Mouse (Mus musculus): ENCODE measurements around the gene Sh3pxd2a.
A peak's percentile ranks its signal among the peaks of the same experiment; 100 is the strongest.

The Sh3pxd2a gene

DNA sequence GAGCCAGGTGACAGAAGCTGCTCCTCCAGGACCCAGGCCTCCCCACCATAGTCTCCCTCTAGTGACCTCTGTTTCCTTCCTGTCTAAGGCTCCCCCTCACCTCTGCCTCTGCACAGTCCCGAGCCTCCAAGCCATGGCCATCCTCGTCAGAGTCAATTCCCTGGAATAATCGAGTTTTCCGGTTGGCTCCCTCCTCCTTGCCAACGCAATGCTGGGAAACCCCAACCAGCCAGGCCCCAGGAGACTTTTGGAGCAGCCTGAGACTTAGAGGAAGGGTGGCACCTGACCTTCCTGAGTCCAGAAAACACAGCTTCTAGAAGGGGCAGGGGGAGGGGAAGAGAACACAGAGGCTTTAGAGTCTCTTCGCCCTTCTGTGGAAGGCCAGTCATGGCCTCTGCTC lies 213.3 kb downstream of the Sh3pxd2a start:
- Histone ChIP-seq H3K9me3 (ENCODE audit: low read length) (no peaks in the 10 kb centered on the region), H3K27me3 (ENCODE audit: insufficient read depth, low read length) (peaks cover 38% of the 10 kb centered on the region), H3K36me3 (ENCODE audit: insufficient read depth, low read length) (peaks cover 17% of the 10 kb centered on the region), H3K4me3 (replicated peaks; ENCODE audit: low read length) (no peak overlapping the region), H3K4me1 (replicated peaks; ENCODE audit: low read depth, low read length) (peaks cover 64% of the 10 kb centered on the region)
- TF ChIP-seq CTCF (conservative IDR thresholded peaks at IDR 0.05; ENCODE audit: low read length) (no peak), POU5F1 (IDR thresholded peaks at IDR 0.05; ENCODE audit: borderline replicate concordance, low read length) (no peak), NANOG (IDR thresholded peaks at IDR 0.05; ENCODE audit: borderline replicate concordance, low read length) (no peak)

DNA sequence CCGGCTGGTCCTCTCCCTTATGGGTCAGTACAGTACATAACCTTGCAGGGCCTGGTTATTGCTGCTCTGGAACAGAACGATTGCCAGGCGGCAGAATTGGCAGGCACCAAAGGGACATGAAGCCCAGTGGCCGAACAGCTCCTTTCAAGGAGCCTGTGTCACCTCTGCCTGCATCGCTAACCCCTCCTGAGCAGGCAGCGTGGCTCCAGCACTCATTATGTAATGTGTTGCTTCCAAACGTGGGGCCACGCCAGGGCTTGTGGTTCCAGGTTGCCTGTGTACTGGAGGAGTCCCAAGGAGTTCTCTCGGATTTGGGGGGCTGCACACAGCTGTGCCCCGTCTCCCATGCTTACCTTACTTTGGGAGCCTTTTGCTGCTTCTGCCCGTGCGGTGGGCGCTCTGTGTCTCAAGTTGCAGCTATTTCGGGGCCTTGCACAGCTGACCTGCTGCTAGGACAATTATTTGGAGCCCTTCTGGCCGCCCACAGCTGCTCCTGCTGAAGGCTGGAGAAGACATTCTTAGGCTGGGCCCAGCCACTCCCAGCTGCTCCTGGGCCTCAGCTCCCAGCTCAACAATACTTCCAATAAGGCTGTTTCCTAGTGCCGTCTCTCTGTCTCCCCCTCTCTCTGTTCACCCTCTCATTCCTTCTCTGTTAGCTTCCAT lies 215.2 kb downstream of the Sh3pxd2a start:
- H3K36me3 ChIP-seq (ENCODE audit: insufficient read depth, low read length): peaks cover 16% of the 10 kb centered on the region
- H3K27me3 ChIP-seq (ENCODE audit: insufficient read depth, low read length): peaks cover 32% of the 10 kb centered on the region
- peak overlapping the region; percentile 37; the same call in 1 of the 2 replicates for H3K4me3 ChIP-seq (replicated peaks; ENCODE audit: low read length)
- H3K9me3 ChIP-seq (ENCODE audit: low read length): no peaks in the 10 kb centered on the region
- H3K4me1 ChIP-seq (replicated peaks; ENCODE audit: low read depth, low read length): peaks cover 61% of the 10 kb centered on the region
- TF ChIP-seq NANOG (IDR thresholded peaks at IDR 0.05; ENCODE audit: borderline replicate concordance, low read length) (no peak), CTCF (conservative IDR thresholded peaks at IDR 0.05; ENCODE audit: low read length) (no peak), POU5F1 (IDR thresholded peaks at IDR 0.05; ENCODE audit: borderline replicate concordance, low read length) (no peak)

- Histone ChIP-seq H3K4me1 (replicated peaks; ENCODE audit: low read depth, low read length) (peaks cover 63% of the 10 kb centered on the region), H3K9me3 (ENCODE audit: low read length) (no peaks in the 10 kb centered on the region), H3K27me3 (ENCODE audit: insufficient read depth, low read length) (peaks cover 25% of the 10 kb centered on the region), H3K36me3 (ENCODE audit: insufficient read depth, low read length) (peaks cover 18% of the 10 kb centered on the region), H3K4me3 (replicated peaks; ENCODE audit: low read length) (no peak overlapping the region; the same call in 1 of the 2 replicates)
- TF ChIP-seq NANOG (IDR thresholded peaks at IDR 0.05; ENCODE audit: borderline replicate concordance, low read length) (no peak), POU5F1 (IDR thresholded peaks at IDR 0.05; ENCODE audit: borderline replicate concordance, low read length) (no peak), CTCF (conservative IDR thresholded peaks at IDR 0.05; ENCODE audit: low read length) (no peak)
Observed at GRCm38 (mm10) chr19:47248296-47248695, 215.9 kb downstream of the Sh3pxd2a start.

GRCm38 (mm10) chr19:47247791-47248190 lies 216.4 kb downstream of the Sh3pxd2a start:
- TF ChIP-seq POU5F1 (IDR thresholded peaks at IDR 0.05; ENCODE audit: borderline replicate concordance, low read length) (no peak), CTCF (conservative IDR thresholded peaks at IDR 0.05; ENCODE audit: low read length) (no peak), NANOG (IDR thresholded peaks at IDR 0.05; ENCODE audit: borderline replicate concordance, low read length) (no peak)
- Histone ChIP-seq H3K9me3 (ENCODE audit: low read length) (no peaks in the 10 kb centered on the region), H3K36me3 (ENCODE audit: insufficient read depth, low read length) (peaks cover 18% of the 10 kb centered on the region), H3K4me3 (replicated peaks; ENCODE audit: low read length) (0 out of 2 replicates have a peak overlapping the region, but pooled peaks have one; percentile 7), H3K4me1 (replicated peaks; ENCODE audit: low read depth, low read length) (peaks cover 68% of the 10 kb centered on the region), H3K27me3 (ENCODE audit: insufficient read depth, low read length) (peaks cover 22% of the 10 kb centered on the region)

DNA sequence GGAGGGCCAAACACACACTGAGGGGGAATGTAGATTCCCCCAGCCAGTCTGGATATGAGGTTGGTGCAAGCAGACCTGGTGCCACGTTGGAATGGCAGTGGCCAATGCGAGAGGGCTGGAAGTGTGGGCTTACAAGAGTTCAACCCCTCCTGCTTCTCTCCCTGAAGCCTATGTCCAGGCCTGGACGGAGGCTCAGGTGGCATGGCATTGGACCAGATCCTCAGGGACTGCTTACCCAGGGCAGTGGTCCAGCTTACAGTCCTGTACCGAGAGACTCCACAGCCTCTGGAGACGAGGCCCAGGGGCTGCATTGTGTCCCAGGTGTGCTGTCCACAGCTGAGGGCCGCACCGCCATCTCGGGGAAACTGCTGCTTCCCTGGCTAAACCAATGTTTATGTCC lies 218.7 kb downstream of the Sh3pxd2a start:
- Histone ChIP-seq H3K4me3 (replicated peaks; ENCODE audit: low read length) (no peak overlapping the region), H3K36me3 (ENCODE audit: insufficient read depth, low read length) (peaks cover 33% of the 10 kb centered on the region), H3K9me3 (ENCODE audit: low read length) (no peaks in the 10 kb centered on the region), H3K4me1 (replicated peaks; ENCODE audit: low read depth, low read length) (peaks cover 72% of the 10 kb centered on the region), H3K27me3 (ENCODE audit: insufficient read depth, low read length) (no peaks in the 10 kb centered on the region)
- TF ChIP-seq NANOG (IDR thresholded peaks at IDR 0.05; ENCODE audit: borderline replicate concordance, low read length) (no peak), POU5F1 (IDR thresholded peaks at IDR 0.05; ENCODE audit: borderline replicate concordance, low read length) (no peak), CTCF (conservative IDR thresholded peaks at IDR 0.05; ENCODE audit: low read length) (no peak)

GRCm38 (mm10) chr19:47242227-47242626 lies 222.0 kb downstream of the Sh3pxd2a start:
- Histone ChIP-seq H3K27me3 (ENCODE audit: insufficient read depth, low read length) (no peaks in the 10 kb centered on the region), H3K4me3 (replicated peaks; ENCODE audit: low read length) (no peak overlapping the region), H3K4me1 (replicated peaks; ENCODE audit: low read depth, low read length) (peaks cover 65% of the 10 kb centered on the region), H3K36me3 (ENCODE audit: insufficient read depth, low read length) (peaks cover 31% of the 10 kb centered on the region), H3K9me3 (ENCODE audit: low read length) (no peaks in the 10 kb centered on the region)
- TF ChIP-seq POU5F1 (IDR thresholded peaks at IDR 0.05; ENCODE audit: borderline replicate concordance, low read length) (no peak), NANOG (IDR thresholded peaks at IDR 0.05; ENCODE audit: borderline replicate concordance, low read length) (no peak), CTCF (conservative IDR thresholded peaks at IDR 0.05; ENCODE audit: low read length) (no peak)

GRCm38 (mm10) chr19:47240957-47241356 lies 223.2 kb downstream of the Sh3pxd2a start:
- H3K4me1 ChIP-seq (replicated peaks; ENCODE audit: low read depth, low read length): peaks cover 54% of the 10 kb centered on the region
- H3K9me3 ChIP-seq (ENCODE audit: low read length): no peaks in the 10 kb centered on the region
- peaks cover 20% of the 10 kb centered on the region for H3K36me3 ChIP-seq (ENCODE audit: insufficient read depth, low read length)
- TF ChIP-seq POU5F1 (IDR thresholded peaks at IDR 0.05; ENCODE audit: borderline replicate concordance, low read length) (no peak), CTCF (conservative IDR thresholded peaks at IDR 0.05; ENCODE audit: low read length) (no peak), NANOG (IDR thresholded peaks at IDR 0.05; ENCODE audit: borderline replicate concordance, low read length) (no peak)
- peak overlapping the region; percentile 85 for H3K4me3 ChIP-seq (replicated peaks; ENCODE audit: low read length)
- no peaks in the 10 kb centered on the region for H3K27me3 ChIP-seq (ENCODE audit: insufficient read depth, low read length)

GRCm38 (mm10) chr19:47240076-47240475 lies 224.1 kb downstream of the Sh3pxd2a start:
- peaks cover 20% of the 10 kb centered on the region for H3K36me3 ChIP-seq (ENCODE audit: insufficient read depth, low read length)
- peak overlapping the region; percentile 85 for H3K4me3 ChIP-seq (replicated peaks; ENCODE audit: low read length)
- TF ChIP-seq NANOG (IDR thresholded peaks at IDR 0.05; ENCODE audit: borderline replicate concordance, low read length) (no peak), POU5F1 (IDR thresholded peaks at IDR 0.05; ENCODE audit: borderline replicate concordance, low read length) (no peak), CTCF (conservative IDR thresholded peaks at IDR 0.05; ENCODE audit: low read length) (no peak)
- no peaks in the 10 kb centered on the region for H3K27me3 ChIP-seq (ENCODE audit: insufficient read depth, low read length)
- peaks cover 62% of the 10 kb centered on the region for H3K4me1 ChIP-seq (replicated peaks; ENCODE audit: low read depth, low read length)
- H3K9me3 ChIP-seq (ENCODE audit: low read length): no peaks in the 10 kb centered on the region
